In the genomic region with DNA sequence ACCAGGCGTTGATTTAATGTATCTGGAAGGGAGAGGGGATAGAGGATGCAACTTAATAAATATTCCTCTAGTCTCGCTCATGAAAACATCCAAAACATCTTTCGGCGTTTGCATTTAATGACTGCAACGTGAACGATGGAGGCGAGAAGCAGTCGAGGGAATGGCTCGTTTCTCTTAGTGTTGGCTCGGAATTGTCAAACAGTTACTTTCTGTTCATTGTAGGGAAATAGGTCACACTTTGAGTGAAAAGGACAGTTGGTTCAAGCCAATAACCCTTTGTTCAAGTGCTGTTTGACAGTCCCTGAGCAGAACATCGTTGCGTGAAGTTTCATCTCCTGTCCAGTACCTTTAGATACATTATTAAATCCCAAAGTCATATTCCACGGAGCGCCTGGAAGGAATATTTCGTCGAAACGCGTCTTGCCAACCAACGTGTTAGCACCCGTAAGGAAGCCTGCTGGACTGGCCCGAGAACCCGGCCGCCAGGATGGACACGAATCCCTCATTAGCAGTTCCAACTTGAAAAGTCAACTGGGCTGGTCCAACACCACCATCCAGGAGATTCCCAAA, we compare ENCODE assay signal across 9 mouse cellular contexts. TPM values are rescaled to one million over a fixed set of nuclear protein-coding genes. Genes with fewer than 3 reads are reported as not detected.
DNase-seq lines count a peak whose midpoint lies in the region; ATAC-seq and TF ChIP-seq lines count a peak whose summit lies in the region.
"Had no signal": no experiment of that assay in that cellular context is flagged by ENCODE, and none has a peak within 500 bp of the region (broad histone marks: within the 10 kb centered on the region; RNA-seq: fewer than 3 reads in every experiment).

No protein-coding gene starts in this region.

- H3K36me3 ChIP-seq in heart, embryonic 15.5 days, result no peaks in the 10 kb centered on the region
- peaks cover 2% of the 10 kb centered on the region; the same call in 1 of the 2 replicates for H3K36me3 ChIP-seq in limb, embryonic 11.5 days (ENCODE audit: control insufficient read depth, insufficient read depth, low read length)
- H3K36me3 ChIP-seq in myocyte (ENCODE audit: control insufficient read depth, insufficient read depth), result peaks cover 5% of the 10 kb centered on the region
- H3K36me3 ChIP-seq: G1E had no signal

- H3K79me2 ChIP-seq in myocyte (ENCODE audit: control insufficient read depth, insufficient read depth), result peaks cover 22% of the 10 kb centered on the region

- peak overlapping the region; percentile 68 for H3K4me3 ChIP-seq in heart, embryonic 15.5 days
- peak overlapping the region; percentile 95 for H3K4me3 ChIP-seq in limb, embryonic 11.5 days (ENCODE audit: low read depth, low read length)
- peak overlapping the region; percentile 94 for H3K4me3 ChIP-seq in myocyte

- no peak for ATAC-seq in heart, embryonic 15.5 days (replicated peaks; ENCODE audit: insufficient number of reproducible peaks, insufficient read depth, low FRiP score, low read depth)
- ATAC-seq in limb, embryonic 11.5 days (ENCODE audit: insufficient number of reproducible peaks, low FRiP score, low TSS enrichment, low read depth), result no peak
- no peak for ATAC-seq in megakaryocyte progenitor cell, adult 5-6 weeks (replicated peaks; ENCODE audit: poor library complexity)

- H3K27me3 ChIP-seq in heart, embryonic 15.5 days, result no peaks in the 10 kb centered on the region
- no peaks in the 10 kb centered on the region for H3K27me3 ChIP-seq in limb, embryonic 11.5 days (ENCODE audit: control insufficient read depth, insufficient read depth, low read length)
- H3K27me3 ChIP-seq in myocyte (ENCODE audit: control insufficient read depth, insufficient read depth, insufficient read length), result no peaks in the 10 kb centered on the region

- under 1% methylated on average over 24 of the region's 24 CpGs for WGBS in heart, embryonic 15.5 days
- under 1% methylated on average over 24 of the region's 24 CpGs for WGBS in limb, embryonic 11.5 days

- peak overlapping the region; percentile 93 for H3K27ac ChIP-seq in heart, embryonic 15.5 days
- H3K27ac ChIP-seq in limb, embryonic 11.5 days (replicated peaks; ENCODE audit: low read depth, low read length), result peak overlapping the region; percentile 97

- DNase-seq in adrenal gland, postnatal 25 days, result peak; percentile 18
- no peak for DNase-seq in adrenal gland, postnatal 4 days (ENCODE audit: low spot score in 2 of 2)
- peak; percentile 18 to 39 for DNase-seq in spleen, adult 18-20 months
- DNase-seq in spleen, adult 12 weeks (ENCODE audit: low spot score), result no peak
- DNase-seq in limb, embryonic 11.5 days (ENCODE audit: low spot score), result no peak

- no peaks in the 10 kb centered on the region for H3K9me3 ChIP-seq in heart, embryonic 15.5 days (replicated peaks)
- H3K9me3 ChIP-seq in limb, embryonic 11.5 days (ENCODE audit: control insufficient read depth, low read length), result no peaks in the 10 kb centered on the region

- peak overlapping the region; percentile 84 for H3K4me2 ChIP-seq in heart, embryonic 15.5 days
- H3K4me2 ChIP-seq in limb, embryonic 11.5 days (ENCODE audit: low read depth, severe bottlenecking), result peak overlapping the region; percentile 85
- H3K4me2 ChIP-seq in myocyte (ENCODE audit: low read depth), result peak overlapping the region; percentile 78

- peak; percentile 35 for TF ChIP-seq POLR2A in myocyte (IDR thresholded peaks at IDR 0.05; ENCODE audit: insufficient read length, low read depth)

- peaks cover 4% of the 10 kb centered on the region for H3K4me1 ChIP-seq in heart, embryonic 15.5 days (replicated peaks)
- peaks cover 3% of the 10 kb centered on the region; the same call in 1 of the 2 replicates for H3K4me1 ChIP-seq in limb, embryonic 11.5 days (ENCODE audit: control insufficient read depth, insufficient read depth, low read length)

- H3ac ChIP-seq in myocyte (ENCODE audit: control insufficient read depth, insufficient read length), result peak overlapping the region; percentile 23

- peak overlapping the region; percentile 91 for H3K9ac ChIP-seq in heart, embryonic 15.5 days
- peak overlapping the region; percentile 100 for H3K9ac ChIP-seq in limb, embryonic 11.5 days (ENCODE audit: low read length)

TF ChIP-seq in myocyte, 11 proteins besides CTCF, POLR2A, EP300 and RAD21:
- TF ChIP-seq CEBPB (IDR thresholded peaks at IDR 0.05; ENCODE audit: insufficient read depth, poor library complexity, severe bottlenecking), result no peak
- no peak for TF ChIP-seq MAX (IDR thresholded peaks at IDR 0.05; ENCODE audit: low read depth)
- TF ChIP-seq MYOD1 (IDR thresholded peaks at IDR 0.05; ENCODE audit: control insufficient read depth in 1 of 3, insufficient read length in 2 of 3, low read depth in 2 of 3), result peak in 1 of 3 experiments; percentile 36

RNA-seq across cellular contexts. Expression of a gene that starts 1.5 kb away (rescaled TPM):
- 59.9 and 88.0 TPM in 2 replicates for total RNA-seq in adrenal gland, postnatal 25 days (2021)
- 100 to 1,000 TPM; 205 to 211 TPM for total RNA-seq in adrenal gland, postnatal 4 days (2021)
- polyA plus RNA-seq in heart, embryonic 15.5 days (2015; fragmentation: Nextera tagmentation; extraction: Ambion mirVana), result 51.7 and 54.6 TPM in 2 replicates
- 211 and 222 TPM in 2 replicates for polyA plus RNA-seq in limb, embryonic 11.5 days (2014; fragmentation: Nextera tagmentation; extraction: Ambion mirVana)
- 26.3 TPM for polyA plus RNA-seq in myocyte (2012; fragmentation: generic; extraction: Trizol)
- total RNA-seq in megakaryocyte progenitor cell, adult 5-6 weeks (2015), result 6.9 and 7.6 TPM in 2 replicates
- total RNA-seq in megakaryocyte progenitor cell, adult 5-6 weeks (2017), result 6.7 and 9.1 TPM in 2 replicates
- polyA plus RNA-seq: G1E had no signal

Comparison
In these comparisons a context has a peak if more than half of its experiments do, and no peak if none do; other contexts are left out.
1. DNase-seq: peak in adrenal gland, postnatal 25 days (single experiment) and spleen, adult 18-20 months (2 of 2); none in adrenal gland, postnatal 4 days (0 of 2), spleen, adult 12 weeks (single experiment) and limb, embryonic 11.5 days (single experiment).
2. Peak in every context shown above with its lines, with median percentiles within 50 percentile points of each other: H3K4me2 ChIP-seq and H3K4me3 ChIP-seq.